Comparison of ENCODE assay signal across 15 mouse cellular contexts in the genomic region with DNA sequence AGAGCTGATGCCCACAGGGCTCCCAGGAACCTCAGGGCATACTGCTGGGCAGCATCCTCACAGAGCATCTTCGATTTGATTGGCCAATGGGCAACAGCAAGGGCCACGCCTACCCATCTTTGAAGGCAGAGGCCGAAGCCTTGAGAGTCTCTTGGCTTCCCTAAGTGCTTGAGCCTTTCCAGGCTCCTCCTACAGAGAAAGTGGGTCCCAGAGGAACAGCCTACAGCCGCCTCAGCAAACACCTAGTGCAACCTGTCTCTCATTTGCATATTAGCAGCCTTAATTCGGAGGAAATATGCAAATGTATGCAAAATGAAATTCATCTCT. TPM values are rescaled to one million over a fixed set of nuclear protein-coding genes. Genes with fewer than 3 reads are reported as not detected.
DNase-seq lines count a peak whose midpoint lies in the region; ATAC-seq lines count a peak whose summit lies in the region.
"Had no signal": no experiment of that assay in that cellular context is flagged by ENCODE, and none has a peak within 500 bp of the region (broad histone marks: within the 10 kb centered on the region; RNA-seq: fewer than 3 reads in every experiment).

No protein-coding gene starts in this region.

- no peaks in the 10 kb centered on the region for H3K36me3 ChIP-seq in heart, embryonic 16.5 days (ENCODE audit: control insufficient read depth, insufficient read depth)
- no peaks in the 10 kb centered on the region for H3K36me3 ChIP-seq in embryonic facial prominence, embryonic 13.5 days
- no peaks in the 10 kb centered on the region for H3K36me3 ChIP-seq in hindbrain, embryonic 11.5 days (ENCODE audit: control insufficient read depth, insufficient read depth, low read length)
- H3K36me3 ChIP-seq in midbrain, embryonic 14.5 days (ENCODE audit: control insufficient read depth, insufficient read depth, low read length), result no peaks in the 10 kb centered on the region
- H3K36me3 ChIP-seq in liver, embryonic 12.5 days, result no peaks in the 10 kb centered on the region
- H3K36me3 ChIP-seq: liver, embryonic 15.5 days had no signal

- no peak overlapping the region for H3K9ac ChIP-seq in heart, embryonic 16.5 days (ENCODE audit: low read length)
- H3K9ac ChIP-seq in embryonic facial prominence, embryonic 13.5 days, result no peak overlapping the region
- no peak overlapping the region for H3K9ac ChIP-seq in hindbrain, embryonic 11.5 days (ENCODE audit: low read depth, low read length)
- H3K9ac ChIP-seq in midbrain, embryonic 14.5 days (replicated peaks; ENCODE audit: low read length), result no peak overlapping the region
- H3K9ac ChIP-seq in liver, embryonic 12.5 days, result no peak overlapping the region
- H3K9ac ChIP-seq: liver, embryonic 15.5 days had no signal

- no peak for DNase-seq in heart, adult 8-10 months (ENCODE audit: low spot score)
- DNase-seq in hindbrain, embryonic 11.5 days (ENCODE audit: low spot score), result no peak
- DNase-seq in midbrain, embryonic 14.5 days, result peak; percentile 74
- no peak for DNase-seq in frontal cortex, postnatal 14 days (ENCODE audit: low spot score in 2 of 2)
- DNase-seq: adrenal gland, postnatal 36 days; cerebellum, adult 18-20 months had no signal

- 0 out of 2 replicates have a peak overlapping the region, but pooled peaks have one; percentile 32 for H3K27ac ChIP-seq in heart, embryonic 16.5 days (ENCODE audit: low read length)
- peak overlapping the region; percentile 19 for H3K27ac ChIP-seq in embryonic facial prominence, embryonic 13.5 days
- H3K27ac ChIP-seq in hindbrain, embryonic 11.5 days (ENCODE audit: low read depth, low read length), result peak overlapping the region; percentile 65
- H3K27ac ChIP-seq in midbrain, embryonic 14.5 days (replicated peaks; ENCODE audit: low read depth, low read length), result peak overlapping the region; percentile 82
- no peak overlapping the region for H3K27ac ChIP-seq in liver, embryonic 12.5 days
- H3K27ac ChIP-seq: liver, embryonic 15.5 days had no signal

- ATAC-seq in heart, embryonic 16.5 days (replicated peaks; ENCODE audit: extremely low read depth, insufficient read depth, low FRiP score), result no peak
- no peak for ATAC-seq in embryonic facial prominence, embryonic 13.5 days (ENCODE audit: insufficient number of reproducible peaks, insufficient read depth, low FRiP score, low TSS enrichment, low read depth)
- ATAC-seq in hindbrain, embryonic 11.5 days (ENCODE audit: low FRiP score), result no peak
- ATAC-seq in midbrain, embryonic 14.5 days (ENCODE audit: low FRiP score, low TSS enrichment), result 0 out of 2 replicates have a peak, but pooled peaks have one; percentile 46
- ATAC-seq in liver, embryonic 12.5 days, result no peak
- ATAC-seq in activated CD4-positive, CD25-positive, alpha-beta regulatory T cell, adult 4 months, result no peak

- H3K4me1 ChIP-seq in heart, embryonic 16.5 days (ENCODE audit: control insufficient read depth, insufficient read depth, low read length), result peaks cover 25% of the 10 kb centered on the region
- peaks cover 46% of the 10 kb centered on the region for H3K4me1 ChIP-seq in embryonic facial prominence, embryonic 13.5 days
- H3K4me1 ChIP-seq in hindbrain, embryonic 11.5 days (replicated peaks; ENCODE audit: control insufficient read depth, insufficient read depth, low read length), result peaks cover 19% of the 10 kb centered on the region
- peaks cover 27% of the 10 kb centered on the region for H3K4me1 ChIP-seq in midbrain, embryonic 14.5 days (ENCODE audit: control insufficient read depth, insufficient read depth, low read length)
- H3K4me1 ChIP-seq in liver, embryonic 12.5 days, result no peaks in the 10 kb centered on the region; the same call in 1 of the 2 replicates
- H3K4me1 ChIP-seq: liver, embryonic 15.5 days had no signal

- H3K4me2 ChIP-seq in heart, embryonic 16.5 days (ENCODE audit: low read depth, low read length), result no peak overlapping the region
- H3K4me2 ChIP-seq in embryonic facial prominence, embryonic 13.5 days, result no peak overlapping the region
- H3K4me2 ChIP-seq in hindbrain, embryonic 11.5 days (replicated peaks; ENCODE audit: low read depth, low read length), result no peak overlapping the region
- no peak overlapping the region for H3K4me2 ChIP-seq in midbrain, embryonic 14.5 days (ENCODE audit: low read length)
- H3K4me2 ChIP-seq in liver, embryonic 12.5 days, result no peak overlapping the region
- H3K4me2 ChIP-seq: liver, embryonic 15.5 days had no signal

- no peaks in the 10 kb centered on the region for H3K27me3 ChIP-seq in heart, embryonic 16.5 days (ENCODE audit: control insufficient read depth, insufficient read depth, low read length)
- H3K27me3 ChIP-seq in embryonic facial prominence, embryonic 13.5 days, result no peaks in the 10 kb centered on the region
- H3K27me3 ChIP-seq in hindbrain, embryonic 11.5 days (ENCODE audit: control insufficient read depth, insufficient read depth, low read length), result no peaks in the 10 kb centered on the region
- no peaks in the 10 kb centered on the region for H3K27me3 ChIP-seq in midbrain, embryonic 14.5 days (ENCODE audit: control insufficient read depth, insufficient read depth, low read length)
- H3K27me3 ChIP-seq in liver, embryonic 12.5 days (replicated peaks), result no peaks in the 10 kb centered on the region
- H3K27me3 ChIP-seq: liver, embryonic 15.5 days had no signal

- H3K9me3 ChIP-seq in heart, embryonic 16.5 days (replicated peaks; ENCODE audit: control insufficient read depth, low read length), result no peaks in the 10 kb centered on the region
- H3K9me3 ChIP-seq in embryonic facial prominence, embryonic 13.5 days, result no peaks in the 10 kb centered on the region
- H3K9me3 ChIP-seq in hindbrain, embryonic 11.5 days (ENCODE audit: control insufficient read depth, low read length), result no peaks in the 10 kb centered on the region; the same call in 1 of the 2 replicates
- H3K9me3 ChIP-seq in midbrain, embryonic 14.5 days (ENCODE audit: control insufficient read depth, low read length), result no peaks in the 10 kb centered on the region
- H3K9me3 ChIP-seq in liver, embryonic 12.5 days (replicated peaks), result no peaks in the 10 kb centered on the region
- H3K9me3 ChIP-seq: liver, embryonic 15.5 days had no signal

- WGBS in heart, embryonic 16.5 days, result 64% methylated on average over 5 of the region's 5 CpGs
- 57% methylated on average over 5 of the region's 5 CpGs for WGBS in embryonic facial prominence, embryonic 13.5 days
- WGBS in hindbrain, embryonic 11.5 days, result 53% methylated on average over 5 of the region's 5 CpGs
- WGBS in midbrain, embryonic 14.5 days, result 37% methylated on average over 5 of the region's 5 CpGs
- WGBS in liver, embryonic 12.5 days (ENCODE audit: insufficient replicate concordance), result 45% methylated on average over 5 of the region's 5 CpGs

- no peak overlapping the region for H3K4me3 ChIP-seq in heart, embryonic 16.5 days (ENCODE audit: low read length)
- no peak overlapping the region for H3K4me3 ChIP-seq in embryonic facial prominence, embryonic 13.5 days
- no peak overlapping the region for H3K4me3 ChIP-seq in hindbrain, embryonic 11.5 days (ENCODE audit: low read depth, low read length)
- no peak overlapping the region for H3K4me3 ChIP-seq in midbrain, embryonic 14.5 days (replicated peaks; ENCODE audit: low read depth, low read length)
- no peak overlapping the region for H3K4me3 ChIP-seq in liver, embryonic 12.5 days
- H3K4me3 ChIP-seq: liver, embryonic 15.5 days had no signal

RNA-seq across cellular contexts. Expression of gene Gm26897, which starts 39.6 kb away (rescaled TPM):
- not detected in 2 replicates for polyA plus RNA-seq in heart, embryonic 16.5 days (2015; fragmentation: Nextera tagmentation; extraction: Ambion mirVana)
- not detected for total RNA-seq in heart, adult 8-10 months (2022)
- polyA plus RNA-seq in embryonic facial prominence, embryonic 13.5 days (2015; fragmentation: Nextera tagmentation; extraction: Ambion mirVana), result not detected in 2 replicates
- polyA plus RNA-seq in hindbrain, embryonic 11.5 days (2014; fragmentation: Nextera tagmentation; extraction: Ambion mirVana), result not detected in 2 replicates
- polyA plus RNA-seq in midbrain, embryonic 14.5 days (2014; fragmentation: Nextera tagmentation; extraction: Ambion mirVana), result not detected in 2 replicates
- polyA plus RNA-seq in liver, embryonic 12.5 days (2016; fragmentation: Nextera tagmentation; extraction: Ambion mirVana), result not detected in 2 replicates
- not detected for polyA plus RNA-seq in activated CD4-positive, CD25-positive, alpha-beta regulatory T cell, adult 4 months (2017; shearing (Covaris generic))
- total RNA-seq: adrenal gland, postnatal 36 days; gastrocnemius, adult 8-10 months; left cerebral cortex, adult 8-10 months had no signal
- polyA plus RNA-seq: liver, embryonic 15.5 days; small intestine, adult 2 months; thymus, postnatal 0 days had no signal
